Mouse (Mus musculus) cerebellum, adult 2 months (tissue): ENCODE measurements at regions not wholly inside any gene's neighbourhood (a gene's known extent, or its start where the extent isn't known, plus 50 kb on each side); places are given as distances from the start of the nearest gene placed in this dataset.

Experiments used
- CTCF ChIP-seq: fragments of 200-500 bp; IDR thresholded peaks from 2 replicates; pipeline ENCODE4 v1.5.1; 2011; ENCODE audit warnings: low read depth, mild to moderate bottlenecking, control low read depth, low read length, moderate library complexity, borderline replicate concordance; ENCODE audit not compliant: insufficient read depth
- POLR2A ChIP-seq: fragments of 200-500 bp; IDR thresholded peaks from 2 replicates; pipeline ENCODE4 v1.6.1; 2011; ENCODE audit warnings: low read length, control low read depth, borderline replicate concordance; ENCODE audit not compliant: insufficient read depth

DNA sequence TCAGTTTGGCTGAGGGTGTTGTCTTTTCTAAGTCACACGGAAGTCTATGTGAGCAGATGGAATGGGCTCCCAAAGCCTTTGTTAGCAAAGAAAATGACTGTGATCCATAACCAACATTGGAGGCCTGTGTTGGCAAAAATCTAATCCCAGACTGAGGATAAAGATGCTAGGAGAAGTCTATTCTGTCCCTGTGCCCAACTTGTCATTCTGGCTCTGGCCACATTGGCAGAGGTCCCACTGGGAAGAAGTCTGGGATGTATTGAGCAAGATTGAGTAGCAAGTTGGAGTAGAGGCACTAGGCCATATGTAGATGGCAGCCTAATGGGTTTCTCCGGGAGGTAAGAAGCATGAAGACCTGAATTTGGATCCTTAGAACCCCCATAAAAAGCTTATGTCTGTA is 54.1 kb downstream of the Nog start:
- TF ChIP-seq POLR2A (no peak), CTCF (no peak)
